8 mouse cellular contexts compared by ENCODE assay signal in genomic region chr3:95950763-95951551, GRCm38 (mm10). TPM values are rescaled to one million over a fixed set of nuclear protein-coding genes. Genes with fewer than 3 reads are reported as not detected.
DNase-seq lines count a peak whose midpoint lies in the region; ATAC-seq and TF ChIP-seq lines count a peak whose summit lies in the region.

No protein-coding gene starts in this region.

- peak overlapping the region; percentile 86 for H3K9ac ChIP-seq in CH12.LX (ENCODE audit: insufficient read depth, low read depth)
- peak overlapping the region; percentile 73 for H3K9ac ChIP-seq in forebrain, embryonic 11.5 days (ENCODE audit: low read length)
- peak overlapping the region; percentile 83 for H3K9ac ChIP-seq in heart, embryonic 16.5 days (ENCODE audit: low read length)
- peak overlapping the region; percentile 80 for H3K9ac ChIP-seq in liver, embryonic 16.5 days (ENCODE audit: low read depth, low read length)
- peak overlapping the region; percentile 77 for H3K9ac ChIP-seq in neural tube, embryonic 13.5 days

- peak overlapping the region; percentile 58 to 69 (median 60) for H3K4me3 ChIP-seq in CH12.LX (replicated peaks in 1 of 3; ENCODE audit: low read depth in 2 of 3, low read length in 2 of 3, poor library complexity in 1 of 3)
- H3K4me3 ChIP-seq in forebrain, embryonic 11.5 days (ENCODE audit: low read depth, low read length): peak overlapping the region; percentile 50
- peak overlapping the region; percentile 64 for H3K4me3 ChIP-seq in heart, embryonic 16.5 days (ENCODE audit: low read length)
- peak overlapping the region; percentile 73 for H3K4me3 ChIP-seq in liver, embryonic 16.5 days (ENCODE audit: low read depth, low read length)
- H3K4me3 ChIP-seq in neural tube, embryonic 13.5 days: peak overlapping the region; percentile 53
- peak overlapping the region; percentile 98 for H3K4me3 ChIP-seq in testis, adult 2 months (ENCODE audit: control insufficient read depth, low read depth, low read length)

- H3K27me3 ChIP-seq in CH12.LX (replicated peaks): no peaks in the 10 kb centered on the region
- H3K27me3 ChIP-seq in forebrain, embryonic 11.5 days (ENCODE audit: control insufficient read depth, insufficient read depth, low read length): no peaks in the 10 kb centered on the region
- H3K27me3 ChIP-seq in heart, embryonic 16.5 days (ENCODE audit: control insufficient read depth, insufficient read depth, low read length): no peaks in the 10 kb centered on the region
- H3K27me3 ChIP-seq in liver, embryonic 16.5 days (ENCODE audit: control insufficient read depth, insufficient read depth, low read depth, low read length): no peaks in the 10 kb centered on the region
- no peaks in the 10 kb centered on the region for H3K27me3 ChIP-seq in neural tube, embryonic 13.5 days
- no peaks in the 10 kb centered on the region for H3K27me3 ChIP-seq in testis, adult 2 months (ENCODE audit: control insufficient read depth, insufficient read depth, low read length)

- TF ChIP-seq CTCF in CH12.LX (conservative IDR thresholded peaks at IDR 0.05 in 1 of 2, IDR thresholded peaks at IDR 0.05 in 1 of 2; ENCODE audit: low read depth in 2 of 2, low read length in 2 of 2): no peak
- no peak for TF ChIP-seq CTCF in testis, adult 2 months (IDR thresholded peaks at IDR 0.05; ENCODE audit: control insufficient read depth, insufficient read depth, insufficient replicate concordance, low read depth, low read length)

- WGBS in forebrain, embryonic 11.5 days: 1% methylated on average over 49 of the region's 49 CpGs
- under 1% methylated on average over 49 of the region's 49 CpGs for WGBS in heart, embryonic 16.5 days
- under 1% methylated on average over 49 of the region's 49 CpGs for WGBS in liver, embryonic 16.5 days (ENCODE audit: insufficient replicate concordance)
- 2% methylated on average over 49 of the region's 49 CpGs for WGBS in neural tube, embryonic 13.5 days

- H3K9me3 ChIP-seq in CH12.LX (replicated peaks; ENCODE audit: low read length): no peaks in the 10 kb centered on the region
- H3K9me3 ChIP-seq in forebrain, embryonic 11.5 days (ENCODE audit: control insufficient read depth, low read length): no peaks in the 10 kb centered on the region; the same call in 1 of the 2 replicates
- H3K9me3 ChIP-seq in heart, embryonic 16.5 days (replicated peaks; ENCODE audit: control insufficient read depth, low read length): no peaks in the 10 kb centered on the region
- no peaks in the 10 kb centered on the region for H3K9me3 ChIP-seq in liver, embryonic 16.5 days (replicated peaks; ENCODE audit: control insufficient read depth, low read length)
- H3K9me3 ChIP-seq in neural tube, embryonic 13.5 days: no peaks in the 10 kb centered on the region

- TF ChIP-seq POLR2A in CH12.LX (IDR thresholded peaks at IDR 0.05; ENCODE audit: low read depth, low read length): peak; percentile 93
- peak; percentile 83 for TF ChIP-seq POLR2A in testis, adult 2 months (IDR thresholded peaks at IDR 0.05; ENCODE audit: control insufficient read depth, low read depth, low read length)

- peak overlapping the region; percentile 90 for H3K27ac ChIP-seq in CH12.LX (ENCODE audit: insufficient read depth, low read depth)
- peak overlapping the region; percentile 97 for H3K27ac ChIP-seq in forebrain, embryonic 11.5 days (ENCODE audit: low read depth, low read length)
- H3K27ac ChIP-seq in heart, embryonic 16.5 days (ENCODE audit: low read length): peak overlapping the region; percentile 99
- H3K27ac ChIP-seq in liver, embryonic 16.5 days (ENCODE audit: low read length): peak overlapping the region; percentile 95
- peak overlapping the region; percentile 97 for H3K27ac ChIP-seq in neural tube, embryonic 13.5 days (replicated peaks)
- peak overlapping the region; percentile 95 for H3K27ac ChIP-seq in testis, adult 2 months (ENCODE audit: control insufficient read depth, insufficient read depth, low read depth, low read length)

- H3K79me2 ChIP-seq in CH12.LX (replicated peaks; ENCODE audit: control insufficient read depth, extremely low read depth, insufficient read depth, poor library complexity, severe bottlenecking): no peaks in the 10 kb centered on the region

- no peak for TF ChIP-seq RAD21 in CH12.LX (IDR thresholded peaks at IDR 0.05; ENCODE audit: low read depth, low read length)

- peaks cover 15 to 49% of the 10 kb centered on the region in 2 experiments; a peak in 3 of 4 replicates for H3K4me1 ChIP-seq in CH12.LX (ENCODE audit: control insufficient read depth in 1 of 2, insufficient read depth in 2 of 2)
- H3K4me1 ChIP-seq in forebrain, embryonic 11.5 days (replicated peaks; ENCODE audit: control insufficient read depth, insufficient read depth, low read length): peaks cover 6% of the 10 kb centered on the region; the same call in 1 of the 2 replicates
- no peaks in the 10 kb centered on the region for H3K4me1 ChIP-seq in heart, embryonic 16.5 days (ENCODE audit: control insufficient read depth, insufficient read depth, low read length)
- peaks cover 10% of the 10 kb centered on the region for H3K4me1 ChIP-seq in liver, embryonic 16.5 days (ENCODE audit: control insufficient read depth, low read depth, low read length)
- peaks cover 17% of the 10 kb centered on the region for H3K4me1 ChIP-seq in neural tube, embryonic 13.5 days (replicated peaks)
- H3K4me1 ChIP-seq in testis, adult 2 months (ENCODE audit: control insufficient read depth, insufficient read depth, low read length): peaks cover 9% of the 10 kb centered on the region

- no peak for TF ChIP-seq EP300 in CH12.LX (IDR thresholded peaks at IDR 0.05; ENCODE audit: low read length)

- H3K36me3 ChIP-seq in CH12.LX (replicated peaks in 1 of 2; ENCODE audit: control insufficient read depth in 1 of 2, insufficient read depth in 1 of 2, low read length in 1 of 2): peaks cover 4 to 25% of the 10 kb centered on the region in 2 experiments
- H3K36me3 ChIP-seq in forebrain, embryonic 11.5 days (ENCODE audit: control insufficient read depth, insufficient read depth, low read length): no peaks in the 10 kb centered on the region; the same call in 1 of the 2 replicates
- peaks cover 11% of the 10 kb centered on the region; the same call in 1 of the 2 replicates for H3K36me3 ChIP-seq in heart, embryonic 16.5 days (ENCODE audit: control insufficient read depth, insufficient read depth)
- peaks cover 7% of the 10 kb centered on the region for H3K36me3 ChIP-seq in liver, embryonic 16.5 days (ENCODE audit: control insufficient read depth, insufficient read depth)
- H3K36me3 ChIP-seq in neural tube, embryonic 13.5 days: peaks cover 7% of the 10 kb centered on the region
- H3K36me3 ChIP-seq in testis, adult 2 months (ENCODE audit: control insufficient read depth, insufficient read depth, low read length): no peaks in the 10 kb centered on the region

- peak; percentile 96 for DNase-seq in CH12.LX (ENCODE audit: extremely low read depth)
- DNase-seq in c-Kit-positive CD71-positive TER-119-negative erythroid progenitor cells, embryonic 14.5 days (ENCODE audit: low read depth): peak; percentile 85
- peak; percentile 93 for DNase-seq in forebrain, embryonic 11.5 days (ENCODE audit: low spot score)
- peak; percentile 91 to 95 for DNase-seq in kidney, postnatal 4 days

- peak overlapping the region; percentile 52; the same call in 1 of the 2 replicates for H3K4me2 ChIP-seq in CH12.LX (ENCODE audit: insufficient read depth, low read depth, poor library complexity, severe bottlenecking)
- peak overlapping the region; percentile 70 for H3K4me2 ChIP-seq in forebrain, embryonic 11.5 days (ENCODE audit: low read depth, low read length, severe bottlenecking)
- H3K4me2 ChIP-seq in heart, embryonic 16.5 days (ENCODE audit: low read depth, low read length): peak overlapping the region; percentile 85
- H3K4me2 ChIP-seq in liver, embryonic 16.5 days (ENCODE audit: low read depth, low read length): peak overlapping the region; percentile 92
- peak overlapping the region; percentile 65 for H3K4me2 ChIP-seq in neural tube, embryonic 13.5 days

- dilution Hi-C loops in CH12.LX (cut with MboI; ENCODE audit: extremely low pct_ligation_motif_present, extremely low pct_unique_long_range_greater_than_20kb, low sequenced_read_pairs): no loop called here

- in situ Hi-C loops in CH12.LX (cut with MboI; ENCODE audit: low pct_ligation_motif_present, low pct_unique_long_range_greater_than_20kb, low sequenced_read_pairs): no loop called here

- peak; percentile 95 for ATAC-seq in forebrain, embryonic 11.5 days (replicated peaks; ENCODE audit: low FRiP score)
- peak; percentile 96 for ATAC-seq in heart, embryonic 16.5 days (replicated peaks; ENCODE audit: extremely low read depth, insufficient read depth, low FRiP score)
- peak; percentile 94 for ATAC-seq in liver, embryonic 16.5 days (ENCODE audit: low read depth)
- peak; percentile 97 for ATAC-seq in neural tube, embryonic 13.5 days (ENCODE audit: low read depth)

RNA-seq across cellular contexts. Expression of gene Anp32e, which starts 21.9 kb away (rescaled TPM):
- total RNA-seq in CH12.LX (2012; rRNA removed): 85.2 and 126 TPM in 2 replicates
- 64.8 and 74.2 TPM in 2 replicates for total RNA-seq in CH12.LX (2014; rRNA removed)
- polyA plus RNA-seq in CH12.LX (2012; ENCODE audit: insufficient read length, low read depth): 439 and 608 TPM in 2 replicates
- 157 and 167 TPM in 2 replicates for polyA plus RNA-seq in forebrain, embryonic 11.5 days (2014; fragmentation: Nextera tagmentation; extraction: Ambion mirVana)
- 188 and 233 TPM in 2 replicates for polyA plus RNA-seq in heart, embryonic 16.5 days (2015; fragmentation: Nextera tagmentation; extraction: Ambion mirVana)
- 118 and 125 TPM in 2 replicates for polyA plus RNA-seq in liver, embryonic 16.5 days (2015; fragmentation: Nextera tagmentation; extraction: Ambion mirVana)
- polyA plus RNA-seq in neural tube, embryonic 13.5 days (2015; fragmentation: Nextera tagmentation; extraction: Ambion mirVana): 150 and 161 TPM in 2 replicates
- 4.4 and 6.0 TPM in 2 replicates for polyA plus RNA-seq in testis, adult 2 months (2012; rRNA removed)

RNA-seq across cellular contexts. Expression of gene Plekho1, which starts 44.8 kb away (rescaled TPM):
- total RNA-seq in CH12.LX (2012; rRNA removed): 23.0 and 24.6 TPM in 2 replicates
- 22.2 and 22.3 TPM in 2 replicates for total RNA-seq in CH12.LX (2014; rRNA removed)
- 18.6 and 23.4 TPM in 2 replicates for polyA plus RNA-seq in CH12.LX (2012; ENCODE audit: insufficient read length, low read depth)
- 82.5 and 85.6 TPM in 2 replicates for polyA plus RNA-seq in forebrain, embryonic 11.5 days (2014; fragmentation: Nextera tagmentation; extraction: Ambion mirVana)
- 63.3 and 67.1 TPM in 2 replicates for polyA plus RNA-seq in heart, embryonic 16.5 days (2015; fragmentation: Nextera tagmentation; extraction: Ambion mirVana)
- polyA plus RNA-seq in liver, embryonic 16.5 days (2015; fragmentation: Nextera tagmentation; extraction: Ambion mirVana): 4.2 and 4.5 TPM in 2 replicates
- polyA plus RNA-seq in neural tube, embryonic 13.5 days (2015; fragmentation: Nextera tagmentation; extraction: Ambion mirVana): 65.9 and 74.1 TPM in 2 replicates
- 43.8 and 55.7 TPM in 2 replicates for polyA plus RNA-seq in testis, adult 2 months (2012; rRNA removed)

RNA-seq across cellular contexts. Expression of gene Car14, which starts 46.5 kb away (rescaled TPM):
- 0.13 TPM in 2 replicates for total RNA-seq in CH12.LX (2012; rRNA removed)
- total RNA-seq in CH12.LX (2014; rRNA removed): not detected in 2 replicates
- polyA plus RNA-seq in CH12.LX (2012; ENCODE audit: insufficient read length, low read depth): 0.36 and 0.97 TPM in 2 replicates
- polyA plus RNA-seq in forebrain, embryonic 11.5 days (2014; fragmentation: Nextera tagmentation; extraction: Ambion mirVana): 49.4 and 53.6 TPM in 2 replicates
- polyA plus RNA-seq in heart, embryonic 16.5 days (2015; fragmentation: Nextera tagmentation; extraction: Ambion mirVana): 73.4 and 78.2 TPM in 2 replicates
- polyA plus RNA-seq in liver, embryonic 16.5 days (2015; fragmentation: Nextera tagmentation; extraction: Ambion mirVana): 14.6 and 15.4 TPM in 2 replicates
- polyA plus RNA-seq in neural tube, embryonic 13.5 days (2015; fragmentation: Nextera tagmentation; extraction: Ambion mirVana): 1.4 and 2.7 TPM in 2 replicates
- 2.0 TPM in 2 replicates for polyA plus RNA-seq in testis, adult 2 months (2012; rRNA removed)

RNA-seq across cellular contexts. Expression of gene Aph1a, which starts 57.2 kb away (rescaled TPM):
- 63.8 and 69.4 TPM in 2 replicates for total RNA-seq in CH12.LX (2012; rRNA removed)
- 45.5 and 46.6 TPM in 2 replicates for total RNA-seq in CH12.LX (2014; rRNA removed)
- polyA plus RNA-seq in CH12.LX (2012; ENCODE audit: insufficient read length, low read depth): 59.9 and 62.2 TPM in 2 replicates
- polyA plus RNA-seq in forebrain, embryonic 11.5 days (2014; fragmentation: Nextera tagmentation; extraction: Ambion mirVana): 29.7 and 33.3 TPM in 2 replicates
- polyA plus RNA-seq in heart, embryonic 16.5 days (2015; fragmentation: Nextera tagmentation; extraction: Ambion mirVana): 31.1 and 31.8 TPM in 2 replicates
- polyA plus RNA-seq in liver, embryonic 16.5 days (2015; fragmentation: Nextera tagmentation; extraction: Ambion mirVana): 10.9 and 12.6 TPM in 2 replicates
- polyA plus RNA-seq in neural tube, embryonic 13.5 days (2015; fragmentation: Nextera tagmentation; extraction: Ambion mirVana): 27.3 and 33.3 TPM in 2 replicates
- 14.9 and 17.6 TPM in 2 replicates for polyA plus RNA-seq in testis, adult 2 months (2012; rRNA removed)

RNA-seq across cellular contexts. Expression of gene BC028528, which starts 59.2 kb away (rescaled TPM):
- total RNA-seq in CH12.LX (2012; rRNA removed): 15.6 and 17.2 TPM in 2 replicates
- 40.6 and 54.0 TPM in 2 replicates for total RNA-seq in CH12.LX (2014; rRNA removed)
- polyA plus RNA-seq in CH12.LX (2012; ENCODE audit: insufficient read length, low read depth): 43.9 and 46.1 TPM in 2 replicates
- polyA plus RNA-seq in forebrain, embryonic 11.5 days (2014; fragmentation: Nextera tagmentation; extraction: Ambion mirVana): 7.5 and 10.3 TPM in 2 replicates
- polyA plus RNA-seq in heart, embryonic 16.5 days (2015; fragmentation: Nextera tagmentation; extraction: Ambion mirVana): 41.5 and 48.6 TPM in 2 replicates
- polyA plus RNA-seq in liver, embryonic 16.5 days (2015; fragmentation: Nextera tagmentation; extraction: Ambion mirVana): 5.5 and 6.8 TPM in 2 replicates
- 21.9 and 24.1 TPM in 2 replicates for polyA plus RNA-seq in neural tube, embryonic 13.5 days (2015; fragmentation: Nextera tagmentation; extraction: Ambion mirVana)
- polyA plus RNA-seq in testis, adult 2 months (2012; rRNA removed): 1.7 and 2.4 TPM in 2 replicates

Comparison
In these comparisons a context has a peak if more than half of its experiments do, and no peak if none do; other contexts are left out.
1. Peak in every context shown above with its lines: DNase-seq, ATAC-seq, H3K4me3 ChIP-seq and H3K27ac ChIP-seq.
2. RNA of gene Anp32e, which starts 21.9 kb away (polyA plus RNA-seq): 439 to 608 TPM in CH12.LX, 188 to 233 TPM in heart, embryonic 16.5 days, 157 to 167 TPM in forebrain, embryonic 11.5 days, 150 to 161 TPM in neural tube, embryonic 13.5 days and 118 to 125 TPM in liver, embryonic 16.5 days; 4.4 to 6.0 TPM in testis, adult 2 months; every median in the first group is over 10 times any median in the second.